Mouse (Mus musculus): ENCODE measurements at regions not wholly inside any gene's neighbourhood (a gene's known extent, or its start where the extent isn't known, plus 50 kb on each side); places are given as distances from the start of the nearest gene placed in this dataset.

- no peak overlapping the region for H3K9ac ChIP-seq (ENCODE audit: low read length)
- ATAC-seq (replicated peaks; ENCODE audit: low FRiP score) (peak; percentile 47; the same call in 1 of the 2 replicates), DNase-seq (ENCODE audit: low spot score) (no peak)
- H3K9me3 ChIP-seq (ENCODE audit: control insufficient read depth, low read length): no peaks in the 10 kb centered on the region
- no peak overlapping the region for H3K4me2 ChIP-seq (ENCODE audit: low read depth, low read length, severe bottlenecking)
- H3K4me1 ChIP-seq (replicated peaks; ENCODE audit: control insufficient read depth, insufficient read depth, low read length): no peaks in the 10 kb centered on the region; the same call in 1 of the 2 replicates
- no peaks in the 10 kb centered on the region for H3K36me3 ChIP-seq (ENCODE audit: control insufficient read depth, insufficient read depth, low read length)
- 58% methylated on average over 9 of the region's 9 CpGs for WGBS
- no peaks in the 10 kb centered on the region for H3K27me3 ChIP-seq (ENCODE audit: control insufficient read depth, insufficient read depth, low read length)
- H3K4me3 ChIP-seq (ENCODE audit: low read depth, low read length): no peak overlapping the region
- no peak overlapping the region for H3K27ac ChIP-seq (ENCODE audit: low read depth, low read length)
Observed at GRCm38 (mm10) chr6:100977201-100977691, 143.8 kb downstream of the Ppp4r2 start.

GRCm38 (mm10) chr6:100978113-100978512 lies 144.7 kb downstream of the Ppp4r2 start:
- no peak for ATAC-seq (replicated peaks; ENCODE audit: low FRiP score)
- Histone ChIP-seq H3K4me3 (ENCODE audit: low read depth, low read length) (no peak overlapping the region), H3K9me3 (ENCODE audit: control insufficient read depth, low read length) (no peaks in the 10 kb centered on the region), H3K27me3 (ENCODE audit: control insufficient read depth, insufficient read depth, low read length) (no peaks in the 10 kb centered on the region), H3K9ac (ENCODE audit: low read length) (no peak overlapping the region), H3K36me3 (ENCODE audit: control insufficient read depth, insufficient read depth, low read length) (no peaks in the 10 kb centered on the region), H3K27ac (ENCODE audit: low read depth, low read length) (no peak overlapping the region), H3K4me2 (ENCODE audit: low read depth, low read length, severe bottlenecking) (no peak overlapping the region), H3K4me1 (replicated peaks; ENCODE audit: control insufficient read depth, insufficient read depth, low read length) (no peaks in the 10 kb centered on the region; the same call in 1 of the 2 replicates)
- no peak for DNase-seq (ENCODE audit: low spot score)
- WGBS: 90% methylated on average over 5 of the region's 5 CpGs

GRCm38 (mm10) chr6:100978727-100979460 lies 145.5 kb downstream of the Ppp4r2 start:
- H3K36me3 ChIP-seq (ENCODE audit: control insufficient read depth, insufficient read depth, low read length): no peaks in the 10 kb centered on the region
- H3K4me2 ChIP-seq (ENCODE audit: low read depth, low read length, severe bottlenecking): no peak overlapping the region
- no peak for ATAC-seq (replicated peaks; ENCODE audit: low FRiP score)
- no peaks in the 10 kb centered on the region for H3K9me3 ChIP-seq (ENCODE audit: control insufficient read depth, low read length)
- no peaks in the 10 kb centered on the region for H3K27me3 ChIP-seq (ENCODE audit: control insufficient read depth, insufficient read depth, low read length)
- DNase-seq (ENCODE audit: low spot score): no peak
- no peaks in the 10 kb centered on the region; the same call in 1 of the 2 replicates for H3K4me1 ChIP-seq (replicated peaks; ENCODE audit: control insufficient read depth, insufficient read depth, low read length)
- WGBS: 81% methylated on average over 9 of the region's 9 CpGs
- H3K9ac ChIP-seq (ENCODE audit: low read length): no peak overlapping the region
- no peak overlapping the region for H3K4me3 ChIP-seq (ENCODE audit: low read depth, low read length)
- no peak overlapping the region for H3K27ac ChIP-seq (ENCODE audit: low read depth, low read length)

GRCm38 (mm10) chr6:100980156-100980555 lies 146.7 kb downstream of the Ppp4r2 start:
- H3K4me1 ChIP-seq (replicated peaks; ENCODE audit: control insufficient read depth, insufficient read depth, low read length): no peaks in the 10 kb centered on the region; the same call in 1 of the 2 replicates
- DNase-seq (ENCODE audit: low spot score): no peak
- H3K27me3 ChIP-seq (ENCODE audit: control insufficient read depth, insufficient read depth, low read length): no peaks in the 10 kb centered on the region
- no peak overlapping the region for H3K4me3 ChIP-seq (ENCODE audit: low read depth, low read length)
- 93% methylated on average over 2 of the region's 2 CpGs for WGBS
- H3K27ac ChIP-seq (ENCODE audit: low read depth, low read length): no peak overlapping the region
- H3K4me2 ChIP-seq (ENCODE audit: low read depth, low read length, severe bottlenecking): no peak overlapping the region
- H3K36me3 ChIP-seq (ENCODE audit: control insufficient read depth, insufficient read depth, low read length): no peaks in the 10 kb centered on the region
- H3K9me3 ChIP-seq (ENCODE audit: control insufficient read depth, low read length): no peaks in the 10 kb centered on the region
- ATAC-seq (replicated peaks; ENCODE audit: low FRiP score): no peak
- no peak overlapping the region for H3K9ac ChIP-seq (ENCODE audit: low read length)

GRCm38 (mm10) chr6:100984861-100985260 lies 151.4 kb downstream of the Ppp4r2 start:
- no peaks in the 10 kb centered on the region for H3K36me3 ChIP-seq (ENCODE audit: control insufficient read depth, insufficient read depth, low read length)
- no peaks in the 10 kb centered on the region for H3K9me3 ChIP-seq (ENCODE audit: control insufficient read depth, low read length)
- no peaks in the 10 kb centered on the region for H3K27me3 ChIP-seq (ENCODE audit: control insufficient read depth, insufficient read depth, low read length)
- ATAC-seq (replicated peaks; ENCODE audit: low FRiP score) (no peak), DNase-seq (ENCODE audit: low spot score) (no peak)
- H3K4me2 ChIP-seq (ENCODE audit: low read depth, low read length, severe bottlenecking): no peak overlapping the region
- H3K4me1 ChIP-seq (replicated peaks; ENCODE audit: control insufficient read depth, insufficient read depth, low read length): no peaks in the 10 kb centered on the region
- WGBS: 73% methylated on average over 7 of the region's 7 CpGs
- no peak overlapping the region for H3K9ac ChIP-seq (ENCODE audit: low read length)
- H3K4me3 ChIP-seq (ENCODE audit: low read depth, low read length): no peak overlapping the region
- H3K27ac ChIP-seq (ENCODE audit: low read depth, low read length): no peak overlapping the region

- H3K4me2 ChIP-seq (ENCODE audit: low read depth, low read length, severe bottlenecking): no peak overlapping the region
- 72% methylated on average over 5 of the region's 5 CpGs for WGBS
- H3K4me1 ChIP-seq (replicated peaks; ENCODE audit: control insufficient read depth, insufficient read depth, low read length): no peaks in the 10 kb centered on the region
- no peaks in the 10 kb centered on the region for H3K9me3 ChIP-seq (ENCODE audit: control insufficient read depth, low read length)
- H3K4me3 ChIP-seq (ENCODE audit: low read depth, low read length): no peak overlapping the region
- no peaks in the 10 kb centered on the region for H3K27me3 ChIP-seq (ENCODE audit: control insufficient read depth, insufficient read depth, low read length)
- ATAC-seq (replicated peaks; ENCODE audit: low FRiP score) (no peak), DNase-seq (ENCODE audit: low spot score) (no peak)
- no peak overlapping the region for H3K27ac ChIP-seq (ENCODE audit: low read depth, low read length)
- H3K9ac ChIP-seq (ENCODE audit: low read length): no peak overlapping the region
- H3K36me3 ChIP-seq (ENCODE audit: control insufficient read depth, insufficient read depth, low read length): no peaks in the 10 kb centered on the region
Observed at GRCm38 (mm10) chr6:100985334-100985937, 152.0 kb downstream of the Ppp4r2 start.

GRCm38 (mm10) chr6:100988521-100988920 lies 155.1 kb downstream of the Ppp4r2 start:
- Histone ChIP-seq H3K4me1 (replicated peaks; ENCODE audit: control insufficient read depth, insufficient read depth, low read length) (no peaks in the 10 kb centered on the region), H3K4me2 (ENCODE audit: low read depth, low read length, severe bottlenecking) (no peak overlapping the region), H3K36me3 (ENCODE audit: control insufficient read depth, insufficient read depth, low read length) (no peaks in the 10 kb centered on the region), H3K9me3 (ENCODE audit: control insufficient read depth, low read length) (no peaks in the 10 kb centered on the region), H3K27ac (ENCODE audit: low read depth, low read length) (no peak overlapping the region), H3K4me3 (ENCODE audit: low read depth, low read length) (no peak overlapping the region), H3K27me3 (ENCODE audit: control insufficient read depth, insufficient read depth, low read length) (no peaks in the 10 kb centered on the region), H3K9ac (ENCODE audit: low read length) (no peak overlapping the region)
- WGBS: 80% methylated on average over 6 of the region's 6 CpGs
- DNase-seq (ENCODE audit: low spot score) (no peak), ATAC-seq (replicated peaks; ENCODE audit: low FRiP score) (no peak)

GRCm38 (mm10) chr6:100993421-100993820 lies 160.0 kb downstream of the Ppp4r2 start:
- ATAC-seq (replicated peaks; ENCODE audit: low FRiP score) (no peak), DNase-seq (ENCODE audit: low spot score) (no peak)
- WGBS: 90% methylated on average over 1 of the region's 1 CpGs
- H3K36me3 ChIP-seq (ENCODE audit: control insufficient read depth, insufficient read depth, low read length): no peaks in the 10 kb centered on the region
- no peak overlapping the region for H3K9ac ChIP-seq (ENCODE audit: low read length)
- no peak overlapping the region for H3K4me3 ChIP-seq (ENCODE audit: low read depth, low read length)
- H3K4me1 ChIP-seq (replicated peaks; ENCODE audit: control insufficient read depth, insufficient read depth, low read length): no peaks in the 10 kb centered on the region
- no peaks in the 10 kb centered on the region for H3K27me3 ChIP-seq (ENCODE audit: control insufficient read depth, insufficient read depth, low read length)
- H3K4me2 ChIP-seq (ENCODE audit: low read depth, low read length, severe bottlenecking): no peak overlapping the region
- no peaks in the 10 kb centered on the region for H3K9me3 ChIP-seq (ENCODE audit: control insufficient read depth, low read length)
- H3K27ac ChIP-seq (ENCODE audit: low read depth, low read length): no peak overlapping the region

All from forebrain, embryonic 11.5 days (tissue).